Mouse (Mus musculus): Measurements from ENCODE around the gene Ncoa1. TPM values are rescaled to one million over a fixed set of nuclear protein-coding genes. Genes with fewer than 3 reads are reported as not detected.

Gene Ncoa1
- total RNA-seq, 1 experiment from 2014 or later, result 36.9 TPM

DNA sequence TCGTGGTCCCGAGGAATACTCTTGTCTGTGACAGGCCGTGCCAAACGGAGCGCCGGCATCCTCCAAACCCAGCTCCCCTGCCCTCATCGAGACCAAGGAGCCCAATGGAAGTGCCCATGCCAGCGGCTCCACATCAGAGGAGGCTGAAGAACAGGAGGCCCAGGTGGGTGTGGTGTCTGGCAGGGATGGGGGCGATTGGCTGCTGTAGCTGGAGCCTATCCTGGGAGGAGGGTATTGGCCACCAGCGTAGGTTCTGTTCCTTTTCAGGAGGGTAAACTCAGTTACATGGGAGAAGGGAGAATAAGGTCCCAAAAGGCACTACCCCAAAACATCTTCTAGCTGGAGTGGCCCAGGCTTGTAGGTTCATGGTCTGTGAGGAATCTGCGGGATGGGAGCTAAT lies 277.7 kb downstream of the Ncoa1 start:
- ATAC-seq (replicated peaks; ENCODE audit: insufficient number of reproducible peaks, low FRiP score, low TSS enrichment, poor library complexity, severe bottlenecking), result no peak

DNA sequence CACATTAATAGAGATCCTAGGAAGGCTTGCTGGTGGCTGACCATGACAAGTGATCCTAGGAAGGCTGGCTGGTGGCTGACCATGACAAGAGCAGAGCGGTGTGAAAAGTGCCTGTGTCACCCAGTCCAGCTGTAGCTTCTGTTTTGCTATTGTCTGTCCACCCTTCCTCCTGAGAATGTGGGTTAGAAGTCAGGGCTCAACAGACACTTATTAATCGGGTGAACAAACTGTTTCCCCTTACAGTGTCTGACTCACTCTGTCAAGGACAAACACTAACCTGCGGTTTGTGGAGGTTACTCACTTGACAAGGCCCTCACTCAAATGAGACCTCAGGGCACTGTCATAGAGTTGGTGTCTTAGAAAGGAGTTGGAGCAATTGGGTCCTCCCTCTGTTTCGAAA lies 278.3 kb downstream of the Ncoa1 start:
- no peak for ATAC-seq (replicated peaks; ENCODE audit: insufficient number of reproducible peaks, low FRiP score, low TSS enrichment, poor library complexity, severe bottlenecking)

Other genes with a start within 250 kb of the Ncoa1 start
- 1.6 to 2.2 TPM (median 2.1 TPM) in 3 replicates for gene Ptrhd1, start 243.2 kb downstream of the Ncoa1 start, total RNA-seq (2017)
- 16.6 to 38.3 TPM (median 31.8 TPM) in 3 replicates for gene Cenpo, start 242.9 kb downstream of the Ncoa1 start, total RNA-seq (2017)
- 212 to 304 TPM (median 230 TPM) in 3 replicates for gene Itsn2, start 115.5 kb upstream of the Ncoa1 start, total RNA-seq (2017)
- not detected in 3 replicates for gene Gm3625, start 115.7 kb upstream of the Ncoa1 start, total RNA-seq (2017)